Mouse (Mus musculus) liver, embryonic 13.5 days (tissue): ENCODE measurements around the gene Pknox2. TPM values are rescaled to one million over a fixed set of nuclear protein-coding genes. Genes with fewer than 3 reads are reported as not detected.

Experiments
- ATAC-seq: fragments of 200-750 bp; cut with Nextera tagmentation; 2 replicates; pipeline ENCODE4 v1.8.0; 2017; ENCODE audit warnings: low read depth, mild to moderate bottlenecking, moderate number of reproducible peaks, moderate library complexity
- DNase-seq: peaks from one replicate; pipeline ENCODE4 v3.0.0; 2022
- H3K27ac ChIP-seq: fragments of 300-500 bp; sonication (generic); 2 replicates; pipeline ENCODE4 v1.5.1; 2015; ENCODE audit warnings: moderate library complexity, mild to moderate bottlenecking, inconsistent platforms
- H3K27me3 ChIP-seq: fragments of 300-500 bp; sonication (generic); 2 replicates; pipeline ENCODE4 v1.6.1; 2015; ENCODE audit warnings: mild to moderate bottlenecking, inconsistent platforms
- H3K36me3 ChIP-seq: fragments of 300-500 bp; sonication (generic); 2 replicates; pipeline ENCODE4 v1.6.1; 2015; ENCODE audit warnings: mild to moderate bottlenecking, inconsistent platforms
- H3K4me1 ChIP-seq: fragments of 300-500 bp; sonication (generic); replicated peaks from 2 replicates; pipeline ENCODE4 v1.6.1; 2015; ENCODE audit warnings: inconsistent platforms
- H3K4me2 ChIP-seq: fragments of 300-500 bp; sonication (generic); 2 replicates; pipeline ENCODE4 v1.6.1; 2015; ENCODE audit warnings: inconsistent platforms, mild to moderate bottlenecking, moderate library complexity
- H3K4me3 ChIP-seq: fragments of 300-500 bp; sonication (generic); replicated peaks from 2 replicates; pipeline ENCODE4 v1.5.1; 2015; ENCODE audit warnings: mild to moderate bottlenecking, inconsistent platforms
- H3K9ac ChIP-seq: fragments of 300-500 bp; sonication (generic); 2 replicates; pipeline ENCODE4 v1.6.1; 2015; ENCODE audit warnings: mild to moderate bottlenecking, inconsistent platforms
- H3K9me3 ChIP-seq: fragments of 300-500 bp; sonication (generic); replicated peaks from 2 replicates; pipeline ENCODE4 v1.6.1; 2016; ENCODE audit warnings: inconsistent platforms
- WGBS: fragments of 180-500 bp; shearing (Covaris S2); methylation state at CpG from one replicate; pipeline ENCODE4 v1.1.7; 2015; ENCODE audit not compliant: insufficient replicate concordance; 5-methylcytosine and 5-hydroxymethylcytosine counted together
- polyA plus RNA-seq: library from polyadenylated mRNA; unstranded; fragments of >200 nt; fragmentation: Nextera tagmentation; extraction: Ambion mirVana; gene quantifications from 2 replicates; pipeline ENCODE4 v1.2.1, GENCODE M21; 2015

The Pknox2 gene
- polyA plus RNA-seq, 1 experiment from 2014 or later: 0.36 TPM

DNA sequence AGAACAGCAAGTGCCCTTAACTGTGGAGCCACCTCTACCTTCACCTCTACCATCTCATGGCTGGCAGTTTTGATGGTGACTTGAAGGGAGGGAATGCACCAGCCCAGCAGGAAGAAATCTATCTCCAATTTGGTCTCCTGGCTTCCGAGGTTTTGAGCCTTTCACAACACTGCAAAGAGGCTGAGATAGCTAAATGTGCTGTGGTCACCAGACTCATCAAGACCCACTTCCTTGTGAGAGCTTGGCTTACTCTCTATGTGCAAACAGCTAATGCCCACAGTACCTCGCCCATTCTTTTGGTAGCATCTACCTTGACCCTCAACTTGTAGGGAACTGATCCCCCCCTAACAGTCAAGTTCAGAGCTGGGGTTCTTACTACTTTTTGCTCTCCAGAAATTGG lies 284.6 kb downstream of the Pknox2 start:
- no peak overlapping the region for H3K27ac ChIP-seq
- H3K9me3 ChIP-seq: no peaks in the 10 kb centered on the region
- no peaks in the 10 kb centered on the region for H3K27me3 ChIP-seq
- H3K4me2 ChIP-seq: no peak overlapping the region
- WGBS: 28% methylated on average over 2 of the region's 2 CpGs
- H3K36me3 ChIP-seq: no peaks in the 10 kb centered on the region
- H3K4me1 ChIP-seq: no peaks in the 10 kb centered on the region; the same call in 1 of the 2 replicates
- ATAC-seq (no peak), DNase-seq (no peak)
- no peak overlapping the region for H3K9ac ChIP-seq
- no peak overlapping the region for H3K4me3 ChIP-seq

DNA sequence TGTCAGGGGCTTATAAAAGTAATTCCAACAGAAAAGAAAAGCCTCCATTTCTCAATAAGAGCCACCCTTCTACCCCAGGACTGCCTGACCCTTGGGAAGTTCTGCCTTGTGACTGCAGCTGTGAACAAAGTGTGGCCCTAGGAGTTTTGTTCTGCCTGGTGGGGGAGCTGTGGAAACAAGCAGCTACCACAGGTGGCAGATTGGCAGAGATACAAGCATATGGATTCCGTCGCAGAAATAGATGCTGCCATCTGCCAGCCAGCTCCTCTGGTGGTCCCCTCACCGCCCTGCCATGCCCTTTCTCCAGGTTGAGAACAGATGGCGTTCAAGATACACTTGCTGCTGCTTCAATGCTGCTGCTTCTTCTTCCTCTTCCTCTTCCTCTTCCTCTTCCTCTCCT lies 288.5 kb downstream of the Pknox2 start:
- no peaks in the 10 kb centered on the region for H3K9me3 ChIP-seq
- DNase-seq (no peak), ATAC-seq (no peak)
- H3K4me1 ChIP-seq: peaks cover 2% of the 10 kb centered on the region; the same call in 1 of the 2 replicates
- no peak overlapping the region for H3K4me3 ChIP-seq
- H3K9ac ChIP-seq: no peak overlapping the region
- no peaks in the 10 kb centered on the region for H3K27me3 ChIP-seq
- no peak overlapping the region for H3K27ac ChIP-seq
- 40% methylated on average over 4 of the region's 4 CpGs for WGBS
- H3K4me2 ChIP-seq: no peak overlapping the region
- H3K36me3 ChIP-seq: no peaks in the 10 kb centered on the region

DNA sequence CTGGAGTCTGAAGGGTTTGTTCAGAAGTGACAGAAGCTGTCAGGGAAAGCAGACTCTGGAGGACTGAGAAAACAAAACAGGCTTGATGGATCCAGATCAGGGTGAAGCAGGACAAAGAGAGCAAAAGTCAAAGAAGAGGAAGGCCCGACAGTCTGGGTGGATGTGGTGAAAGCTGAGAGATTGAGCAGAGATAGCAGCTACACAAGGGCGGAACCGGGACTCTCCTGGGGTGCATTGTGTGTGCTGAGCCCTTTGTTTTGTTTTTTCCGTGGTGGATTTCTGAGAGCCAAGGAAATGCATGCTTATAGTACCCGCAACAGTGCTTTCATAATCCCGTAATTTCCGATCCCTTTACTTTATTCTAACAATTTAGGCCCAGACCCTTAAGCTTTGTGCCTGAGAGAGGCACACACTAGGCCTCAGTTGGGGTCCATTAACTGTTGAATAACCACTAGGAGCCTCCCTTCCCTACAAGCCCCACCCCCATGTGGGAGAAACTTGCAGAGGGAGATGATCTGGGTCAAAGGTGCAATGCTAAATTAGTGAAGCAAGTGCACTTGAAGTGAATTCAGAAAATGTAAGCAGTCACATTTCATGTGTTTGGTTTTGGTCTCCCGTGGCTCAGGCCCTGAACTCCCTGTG lies 289.6 kb downstream of the Pknox2 start:
- WGBS: 24% methylated on average over 8 of the region's 8 CpGs
- Histone ChIP-seq H3K9me3 (no peaks in the 10 kb centered on the region), H3K4me2 (no peak overlapping the region), H3K27ac (no peak overlapping the region), H3K27me3 (no peaks in the 10 kb centered on the region), H3K36me3 (no peaks in the 10 kb centered on the region), H3K4me1 (peaks cover 2% of the 10 kb centered on the region; the same call in 1 of the 2 replicates), H3K4me3 (no peak overlapping the region), H3K9ac (no peak overlapping the region)
- DNase-seq: no peak
- ATAC-seq: no peak

DNA sequence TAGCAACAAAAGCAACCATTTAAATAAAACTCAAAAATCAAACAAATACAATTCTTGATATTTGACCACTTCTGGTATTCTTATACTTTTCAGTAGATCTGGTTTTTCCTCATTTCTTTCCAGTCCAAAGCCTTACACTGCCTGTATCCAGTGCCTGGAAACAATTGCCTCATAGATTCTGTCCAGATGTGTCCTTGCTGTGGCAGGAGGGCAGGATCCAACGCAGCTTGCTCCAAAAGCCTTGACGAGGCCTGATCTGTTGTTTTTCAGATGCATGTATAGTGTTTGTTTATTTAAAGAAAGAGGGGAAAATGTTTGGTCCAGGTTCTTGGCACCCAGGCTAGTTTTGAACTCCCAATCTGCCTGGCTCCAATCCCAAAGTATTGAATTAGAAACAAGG lies 290.9 kb downstream of the Pknox2 start:
- no peak for ATAC-seq
- peaks cover 2% of the 10 kb centered on the region; the same call in 1 of the 2 replicates for H3K4me1 ChIP-seq

DNA sequence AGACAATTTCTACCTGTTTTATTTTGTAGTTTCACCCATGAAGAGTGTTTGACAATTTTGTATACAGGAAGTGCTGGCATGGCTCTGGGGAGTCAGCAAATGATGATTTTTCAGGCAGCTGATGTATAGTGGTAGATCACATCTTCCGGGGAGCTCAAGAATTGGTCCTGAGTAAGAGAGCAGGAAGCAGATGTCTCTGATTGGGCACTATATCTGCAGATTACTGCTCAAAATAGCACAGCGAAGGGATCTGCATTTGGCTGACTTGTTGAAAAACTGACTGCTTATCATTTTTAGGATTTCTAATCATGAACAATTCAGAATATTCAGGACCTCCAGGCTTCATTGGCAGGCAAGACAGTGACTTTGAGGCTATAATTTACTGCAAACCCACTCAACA lies 295.0 kb downstream of the Pknox2 start:
- no peak overlapping the region for H3K27ac ChIP-seq
- 47% methylated on average over 2 of the region's 2 CpGs for WGBS
- DNase-seq (no peak), ATAC-seq (no peak)
- H3K9me3 ChIP-seq: no peaks in the 10 kb centered on the region
- H3K9ac ChIP-seq: no peak overlapping the region
- H3K27me3 ChIP-seq: no peaks in the 10 kb centered on the region
- no peak overlapping the region for H3K4me2 ChIP-seq
- H3K36me3 ChIP-seq: no peaks in the 10 kb centered on the region
- no peaks in the 10 kb centered on the region for H3K4me1 ChIP-seq
- no peak overlapping the region for H3K4me3 ChIP-seq

More for the DNA sequence above, 290.9 kb downstream of the Pknox2 start:
- no peak overlapping the region for H3K9ac ChIP-seq
- no peak overlapping the region for H3K4me2 ChIP-seq
- no peak for DNase-seq
- H3K4me3 ChIP-seq: no peak overlapping the region
- WGBS: 52% methylated on average over 2 of the region's 2 CpGs
- H3K36me3 ChIP-seq: no peaks in the 10 kb centered on the region
- no peaks in the 10 kb centered on the region for H3K9me3 ChIP-seq
- no peaks in the 10 kb centered on the region for H3K27me3 ChIP-seq
- H3K27ac ChIP-seq: no peak overlapping the region

DNA sequence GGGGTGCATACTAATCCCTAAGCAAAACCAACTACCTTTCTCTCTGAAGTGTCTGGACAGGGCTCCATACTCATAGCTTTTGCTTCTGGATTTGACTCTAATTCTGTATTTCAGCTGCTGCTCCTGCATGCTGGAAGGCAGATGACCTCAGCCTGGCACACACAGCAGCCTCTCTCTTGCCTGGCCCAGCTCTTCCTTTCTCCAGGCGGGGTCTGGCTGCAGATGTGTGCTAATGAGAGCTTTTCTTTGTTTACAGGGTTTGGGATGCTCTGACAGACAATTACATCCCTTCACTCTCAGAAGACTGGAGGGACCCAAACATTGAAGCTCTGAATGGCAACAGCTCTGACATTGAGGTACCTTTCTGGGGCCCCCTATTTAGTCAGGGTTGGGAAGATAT lies 297.1 kb downstream of the Pknox2 start:
- ATAC-seq: no peak
- Histone ChIP-seq H3K9ac (no peak overlapping the region), H3K4me1 (no peaks in the 10 kb centered on the region), H3K9me3 (no peaks in the 10 kb centered on the region), H3K27ac (no peak overlapping the region), H3K4me3 (no peak overlapping the region), H3K4me2 (no peak overlapping the region), H3K27me3 (no peaks in the 10 kb centered on the region), H3K36me3 (no peaks in the 10 kb centered on the region)
- no peak for DNase-seq
- 45% methylated on average over 1 of the region's 1 CpGs for WGBS

DNA sequence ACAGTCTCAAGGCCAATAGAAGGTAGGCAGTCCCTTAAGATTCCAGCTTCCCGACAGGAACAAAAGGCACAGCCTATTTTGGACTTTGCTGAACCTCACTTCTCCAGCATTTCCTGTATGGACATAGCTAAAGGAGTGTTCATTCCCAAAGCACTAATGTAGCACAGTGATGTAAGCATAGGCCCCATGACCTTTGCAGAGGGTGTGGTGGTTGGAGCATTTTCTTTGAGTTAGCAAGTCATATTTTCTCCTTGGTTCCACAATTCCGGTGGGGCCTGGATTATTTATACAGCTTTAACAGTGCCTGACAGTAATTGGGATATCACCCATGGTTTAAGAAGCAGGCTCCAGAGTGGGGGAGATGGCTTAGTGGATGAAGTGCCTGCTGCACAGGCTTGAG lies 298.5 kb downstream of the Pknox2 start:
- Histone ChIP-seq H3K4me2 (no peak overlapping the region), H3K4me3 (no peak overlapping the region), H3K36me3 (no peaks in the 10 kb centered on the region), H3K4me1 (no peaks in the 10 kb centered on the region), H3K27me3 (no peaks in the 10 kb centered on the region), H3K9me3 (no peaks in the 10 kb centered on the region), H3K9ac (no peak overlapping the region), H3K27ac (no peak overlapping the region)
- DNase-seq (no peak), ATAC-seq (no peak)
- 58% methylated on average over 2 of the region's 2 CpGs for WGBS

DNA sequence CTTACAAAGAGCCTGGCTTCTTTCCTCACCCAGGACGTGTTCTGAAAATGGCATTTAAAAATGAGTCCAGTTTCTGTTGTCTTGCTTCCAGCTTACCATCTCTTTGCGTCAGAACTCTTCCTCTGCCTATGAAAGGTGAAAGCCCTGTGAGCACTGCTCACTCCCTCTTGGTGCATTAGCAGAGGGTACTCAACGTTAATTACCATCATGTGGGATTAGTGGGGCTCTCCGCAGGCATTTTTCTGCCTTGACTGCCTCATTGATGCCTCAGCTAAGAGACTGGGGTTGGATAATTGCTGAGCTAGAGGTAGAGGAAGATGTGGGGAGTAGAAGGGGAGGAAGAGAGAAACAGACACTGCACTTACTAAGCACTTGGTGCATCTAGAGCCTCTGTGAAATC lies 300.9 kb downstream of the Pknox2 start:
- no peak overlapping the region for H3K27ac ChIP-seq
- no peaks in the 10 kb centered on the region for H3K9me3 ChIP-seq
- H3K4me2 ChIP-seq: no peak overlapping the region
- WGBS: 40% methylated on average over 4 of the region's 4 CpGs
- H3K4me1 ChIP-seq: no peaks in the 10 kb centered on the region
- DNase-seq (no peak), ATAC-seq (no peak)
- no peak overlapping the region for H3K4me3 ChIP-seq
- no peaks in the 10 kb centered on the region for H3K36me3 ChIP-seq
- H3K9ac ChIP-seq: no peak overlapping the region
- H3K27me3 ChIP-seq: no peaks in the 10 kb centered on the region

Other genes starting within 250 kb of the Pknox2 start
- 3.8 TPM in 2 replicates for gene Tmem218, start 60.8 kb upstream of the Pknox2 start, polyA plus RNA-seq
- gene Slc37a2, start 108.3 kb upstream of the Pknox2 start, polyA plus RNA-seq: 1.5 and 1.7 TPM in 2 replicates
- gene Ccdc15, start 201.0 kb upstream of the Pknox2 start, polyA plus RNA-seq: 5.2 and 6.2 TPM in 2 replicates
- gene Hepacam, start 219.9 kb upstream of the Pknox2 start, polyA plus RNA-seq: 0.06 TPM in 1 of 2 replicates, not detected in the other